Mouse (Mus musculus) ovary, postnatal 14 days (tissue): ENCODE measurements around the gene Adgrd1.
A peak's percentile ranks its signal among the peaks of the same experiment; 100 is the strongest.

ENCODE experiments used
- DNase-seq: peaks from one replicate; pipeline ENCODE4 v3.0.0; 2022; ENCODE audit warnings: low spot score

Adgrd1 gene

GRCm38 (mm10) chr5:129155902-129156311, 59.4 kb downstream of the Adgrd1 start:
- no peak for DNase-seq

GRCm38 (mm10) chr5:129161372-129162051, 65.0 kb downstream of the Adgrd1 start:
- no peak for DNase-seq

GRCm38 (mm10) chr5:129163416-129163815, 66.9 kb downstream of the Adgrd1 start:
- DNase-seq: no peak

GRCm38 (mm10) chr5:129164091-129164490, 67.5 kb downstream of the Adgrd1 start:
- peak; percentile 24 for DNase-seq

- DNase-seq: no peak
Observed at GRCm38 (mm10) chr5:129164911-129165584, 68.5 kb downstream of the Adgrd1 start.

GRCm38 (mm10) chr5:129165595-129165994, 69.0 kb downstream of the Adgrd1 start:
- DNase-seq: no peak

- DNase-seq: no peak
Observed at GRCm38 (mm10) chr5:129169090-129169489, 72.5 kb downstream of the Adgrd1 start.

GRCm38 (mm10) chr5:129169567-129169966, 73.0 kb downstream of the Adgrd1 start:
- no peak for DNase-seq

GRCm38 (mm10) chr5:129172533-129172932, 76.0 kb downstream of the Adgrd1 start:
- DNase-seq: no peak

- no peak for DNase-seq
Observed at GRCm38 (mm10) chr5:129175925-129176324, 79.4 kb downstream of the Adgrd1 start.

- peak; percentile 80 for DNase-seq
Observed at GRCm38 (mm10) chr5:129177697-129178511, 81.4 kb downstream of the Adgrd1 start.

GRCm38 (mm10) chr5:129179356-129179755, 82.8 kb downstream of the Adgrd1 start:
- DNase-seq: no peak

GRCm38 (mm10) chr5:129179995-129180714, 83.6 kb downstream of the Adgrd1 start:
- no peak for DNase-seq

GRCm38 (mm10) chr5:129180715-129181228, 84.2 kb downstream of the Adgrd1 start:
- DNase-seq: no peak

GRCm38 (mm10) chr5:129181450-129181849, 84.9 kb downstream of the Adgrd1 start:
- DNase-seq: no peak

GRCm38 (mm10) chr5:129182554-129182953, 86.0 kb downstream of the Adgrd1 start:
- DNase-seq: no peak

- peak; percentile 41 for DNase-seq
Observed at GRCm38 (mm10) chr5:129186260-129186659, 89.7 kb downstream of the Adgrd1 start.

GRCm38 (mm10) chr5:129186926-129187325, 90.4 kb downstream of the Adgrd1 start:
- DNase-seq: no peak

GRCm38 (mm10) chr5:129189071-129189470, 92.5 kb downstream of the Adgrd1 start:
- no peak for DNase-seq

- no peak for DNase-seq
Observed at GRCm38 (mm10) chr5:129190077-129190476, 93.5 kb downstream of the Adgrd1 start.

GRCm38 (mm10) chr5:129196501-129196900, 100.0 kb downstream of the Adgrd1 start:
- DNase-seq: no peak

GRCm38 (mm10) chr5:129196971-129197519, 100.5 kb downstream of the Adgrd1 start:
- no peak for DNase-seq
